Mouse (Mus musculus): ENCODE measurements at regions not wholly inside any gene's neighbourhood (a gene's known extent, or its start where the extent isn't known, plus 50 kb on each side); places are given as distances from the start of the nearest gene placed in this dataset.

DNA sequence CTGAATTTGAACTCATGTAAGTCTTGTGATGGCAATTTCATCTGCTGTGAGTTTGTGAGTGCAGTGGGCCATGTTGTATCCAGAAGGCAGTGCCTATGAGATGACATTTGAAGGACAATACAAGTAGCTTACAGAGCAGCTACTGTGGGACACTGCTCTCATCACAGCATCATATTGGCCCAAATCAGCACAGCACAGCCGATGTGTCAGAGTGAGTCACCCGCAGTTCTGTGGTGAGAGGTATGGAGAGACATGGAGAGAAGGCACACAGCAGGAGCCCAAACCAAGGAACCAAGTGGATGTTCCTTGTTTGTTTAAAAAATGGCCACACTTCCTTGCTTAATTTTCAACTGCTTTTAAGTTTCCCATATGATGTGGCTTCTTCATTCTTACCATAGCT is 617.3 kb downstream of the Tmem132b start:
- H3K36me3 ChIP-seq (replicated peaks; ENCODE audit: control insufficient read depth, insufficient read depth, low read length), result no peaks in the 10 kb centered on the region
- TF ChIP-seq EP300 (IDR thresholded peaks at IDR 0.05; ENCODE audit: low read depth) (no peak), CTCF (IDR thresholded peaks at IDR 0.05; ENCODE audit: low read depth) (no peak)
- no peak overlapping the region for H3K9ac ChIP-seq (replicated peaks; ENCODE audit: low read depth, low read length)
- H3K4me2 ChIP-seq (ENCODE audit: low read depth, low read length), result no peak overlapping the region
- no peaks in the 10 kb centered on the region for H3K9me3 ChIP-seq (replicated peaks; ENCODE audit: control insufficient read depth, low read length)
- no peaks in the 10 kb centered on the region for H3K27me3 ChIP-seq (ENCODE audit: control insufficient read depth, insufficient read depth, low read length)
- no peaks in the 10 kb centered on the region for H3K4me1 ChIP-seq (ENCODE audit: control insufficient read depth, insufficient read depth)
- no peak for DNase-seq (ENCODE audit: low spot score)
- 87% methylated on average over 2 of the region's 2 CpGs for WGBS
- no peak overlapping the region for H3K27ac ChIP-seq (ENCODE audit: low read depth)
- no peak for ATAC-seq (ENCODE audit: insufficient read depth, low read depth)
- H3K4me3 ChIP-seq (ENCODE audit: low read depth, low read length), result no peak overlapping the region

- no peak overlapping the region for H3K4me3 ChIP-seq (ENCODE audit: low read depth, low read length)
- no peaks in the 10 kb centered on the region for H3K9me3 ChIP-seq (replicated peaks; ENCODE audit: control insufficient read depth, low read length)
- 42% methylated on average over 6 of the region's 6 CpGs for WGBS
- no peak overlapping the region for H3K4me2 ChIP-seq (ENCODE audit: low read depth, low read length)
- no peak overlapping the region for H3K27ac ChIP-seq (ENCODE audit: low read depth)
- H3K27me3 ChIP-seq (ENCODE audit: control insufficient read depth, insufficient read depth, low read length), result no peaks in the 10 kb centered on the region
- ATAC-seq (ENCODE audit: insufficient read depth, low read depth) (no peak), DNase-seq (ENCODE audit: low spot score) (no peak)
- no peak for TF ChIP-seq CTCF (IDR thresholded peaks at IDR 0.05; ENCODE audit: low read depth)
- TF ChIP-seq EP300 (IDR thresholded peaks at IDR 0.05; ENCODE audit: low read depth), result no peak
- no peaks in the 10 kb centered on the region for H3K4me1 ChIP-seq (ENCODE audit: control insufficient read depth, insufficient read depth)
- H3K36me3 ChIP-seq (replicated peaks; ENCODE audit: control insufficient read depth, insufficient read depth, low read length), result no peaks in the 10 kb centered on the region
- no peak overlapping the region for H3K9ac ChIP-seq (replicated peaks; ENCODE audit: low read depth, low read length)
Measured at GRCm38 (mm10) chr5:126155216-126155880, 623.8 kb downstream of the Tmem132b start.

DNA sequence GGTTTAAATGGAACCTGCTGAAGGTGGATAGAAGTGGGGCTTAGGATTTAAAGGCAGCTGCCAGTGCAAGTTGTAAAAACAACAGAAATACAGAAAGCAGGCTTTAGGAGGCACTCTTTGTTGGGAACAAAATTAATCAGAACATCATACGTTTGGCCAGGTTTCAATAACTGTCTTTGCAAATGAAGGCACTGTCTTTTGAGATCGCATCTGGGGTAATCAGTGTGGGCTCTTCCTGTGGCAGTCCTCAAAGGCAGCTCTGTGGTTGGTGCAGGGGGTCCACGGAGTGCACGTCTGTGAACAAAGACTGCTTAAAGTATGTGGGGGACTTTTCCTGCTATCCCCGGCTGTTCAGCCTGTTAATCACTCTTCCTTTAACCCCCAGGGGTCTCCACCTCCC is 654.5 kb downstream of the Tmem132b start:
- Histone ChIP-seq H3K4me2 (ENCODE audit: low read depth, low read length) (no peak overlapping the region), H3K27ac (ENCODE audit: low read depth) (no peak overlapping the region), H3K4me3 (ENCODE audit: low read depth, low read length) (no peak overlapping the region), H3K27me3 (ENCODE audit: control insufficient read depth, insufficient read depth, low read length) (no peaks in the 10 kb centered on the region), H3K9ac (replicated peaks; ENCODE audit: low read depth, low read length) (no peak overlapping the region), H3K9me3 (replicated peaks; ENCODE audit: control insufficient read depth, low read length) (no peaks in the 10 kb centered on the region), H3K4me1 (ENCODE audit: control insufficient read depth, insufficient read depth) (no peaks in the 10 kb centered on the region), H3K36me3 (replicated peaks; ENCODE audit: control insufficient read depth, insufficient read depth, low read length) (no peaks in the 10 kb centered on the region)
- no peak for DNase-seq (ENCODE audit: low spot score)
- 58% methylated on average over 5 of the region's 5 CpGs for WGBS
- ATAC-seq (ENCODE audit: insufficient read depth, low read depth), result no peak
- TF ChIP-seq EP300 (IDR thresholded peaks at IDR 0.05; ENCODE audit: low read depth) (no peak), CTCF (IDR thresholded peaks at IDR 0.05; ENCODE audit: low read depth) (no peak)

GRCm38 (mm10) chr5:126199876-126200275 is 668.3 kb downstream of the Tmem132b start:
- 67% methylated on average over 4 of the region's 4 CpGs for WGBS
- no peaks in the 10 kb centered on the region for H3K4me1 ChIP-seq (ENCODE audit: control insufficient read depth, insufficient read depth)
- no peak overlapping the region for H3K4me3 ChIP-seq (ENCODE audit: low read depth, low read length)
- no peak overlapping the region for H3K27ac ChIP-seq (ENCODE audit: low read depth)
- no peaks in the 10 kb centered on the region for H3K36me3 ChIP-seq (replicated peaks; ENCODE audit: control insufficient read depth, insufficient read depth, low read length)
- no peaks in the 10 kb centered on the region for H3K9me3 ChIP-seq (replicated peaks; ENCODE audit: control insufficient read depth, low read length)
- TF ChIP-seq EP300 (IDR thresholded peaks at IDR 0.05; ENCODE audit: low read depth) (no peak), CTCF (IDR thresholded peaks at IDR 0.05; ENCODE audit: low read depth) (no peak)
- no peak overlapping the region for H3K4me2 ChIP-seq (ENCODE audit: low read depth, low read length)
- DNase-seq (ENCODE audit: low spot score), result no peak
- H3K9ac ChIP-seq (replicated peaks; ENCODE audit: low read depth, low read length), result no peak overlapping the region
- no peak for ATAC-seq (ENCODE audit: insufficient read depth, low read depth)
- no peaks in the 10 kb centered on the region for H3K27me3 ChIP-seq (ENCODE audit: control insufficient read depth, insufficient read depth, low read length)

GRCm38 (mm10) chr5:126201535-126201934 is 670.0 kb downstream of the Tmem132b start:
- Histone ChIP-seq H3K4me1 (ENCODE audit: control insufficient read depth, insufficient read depth) (no peaks in the 10 kb centered on the region), H3K4me3 (ENCODE audit: low read depth, low read length) (no peak overlapping the region), H3K36me3 (replicated peaks; ENCODE audit: control insufficient read depth, insufficient read depth, low read length) (no peaks in the 10 kb centered on the region), H3K9me3 (replicated peaks; ENCODE audit: control insufficient read depth, low read length) (no peaks in the 10 kb centered on the region), H3K27ac (ENCODE audit: low read depth) (no peak overlapping the region), H3K27me3 (ENCODE audit: control insufficient read depth, insufficient read depth, low read length) (no peaks in the 10 kb centered on the region), H3K9ac (replicated peaks; ENCODE audit: low read depth, low read length) (no peak overlapping the region), H3K4me2 (ENCODE audit: low read depth, low read length) (no peak overlapping the region)
- DNase-seq (ENCODE audit: low spot score) (no peak), ATAC-seq (ENCODE audit: insufficient read depth, low read depth) (no peak)
- 27% methylated on average over 4 of the region's 4 CpGs for WGBS
- TF ChIP-seq EP300 (IDR thresholded peaks at IDR 0.05; ENCODE audit: low read depth) (no peak), CTCF (IDR thresholded peaks at IDR 0.05; ENCODE audit: low read depth) (no peak)

GRCm38 (mm10) chr5:126201996-126202395 is 670.4 kb downstream of the Tmem132b start:
- no peak overlapping the region for H3K9ac ChIP-seq (replicated peaks; ENCODE audit: low read depth, low read length)
- H3K27ac ChIP-seq (ENCODE audit: low read depth), result no peak overlapping the region
- H3K27me3 ChIP-seq (ENCODE audit: control insufficient read depth, insufficient read depth, low read length), result no peaks in the 10 kb centered on the region
- DNase-seq (ENCODE audit: low spot score) (no peak), ATAC-seq (ENCODE audit: insufficient read depth, low read depth) (no peak)
- H3K4me1 ChIP-seq (ENCODE audit: control insufficient read depth, insufficient read depth), result no peaks in the 10 kb centered on the region
- 45% methylated on average over 9 of the region's 9 CpGs for WGBS
- H3K36me3 ChIP-seq (replicated peaks; ENCODE audit: control insufficient read depth, insufficient read depth, low read length), result no peaks in the 10 kb centered on the region
- no peak overlapping the region for H3K4me3 ChIP-seq (ENCODE audit: low read depth, low read length)
- TF ChIP-seq CTCF (IDR thresholded peaks at IDR 0.05; ENCODE audit: low read depth), result no peak
- no peak for TF ChIP-seq EP300 (IDR thresholded peaks at IDR 0.05; ENCODE audit: low read depth)
- H3K9me3 ChIP-seq (replicated peaks; ENCODE audit: control insufficient read depth, low read length), result no peaks in the 10 kb centered on the region
- no peak overlapping the region for H3K4me2 ChIP-seq (ENCODE audit: low read depth, low read length)
